Mouse (Mus musculus) lung, postnatal 0 days (tissue): ENCODE measurements around the gene Ifnb1. TPM values are rescaled to one million over a fixed set of nuclear protein-coding genes. Genes with fewer than 3 reads are reported as not detected.
A peak's percentile ranks its signal among the peaks of the same experiment; 100 is the strongest.

Experiments
- ATAC-seq: fragments of 200-750 bp; cut with Nextera tagmentation; 2 replicates; pipeline ENCODE4 v1.8.0; 2017; ENCODE audit warnings: moderate library complexity
- DNase-seq: peaks from one replicate; pipeline ENCODE4 v3.0.0-alpha.2; 2016; ENCODE audit warnings: low spot score
- H3K27ac ChIP-seq: fragments of 300-500 bp; sonication (generic); 2 replicates; pipeline ENCODE4 v1.5.1; 2014; ENCODE audit warnings: antibody characterized with exemption, mild to moderate bottlenecking, low read length, mixed read lengths
- H3K27me3 ChIP-seq: fragments of 300-500 bp; sonication (generic); replicated peaks from 2 replicates; pipeline ENCODE4 v1.6.1; 2014; ENCODE audit warnings: low read length, mixed read lengths; ENCODE audit not compliant: insufficient read depth
- H3K36me3 ChIP-seq: fragments of 300-500 bp; sonication (generic); 2 replicates; pipeline ENCODE4 v1.6.1; 2014; ENCODE audit warnings: low read length, mixed read lengths; ENCODE audit not compliant: insufficient read depth
- H3K4me1 ChIP-seq: fragments of 300-500 bp; sonication (generic); 2 replicates; pipeline ENCODE4 v1.6.1; 2014; ENCODE audit warnings: antibody characterized with exemption, low read depth, low read length, mixed read lengths; ENCODE audit not compliant: insufficient read depth
- H3K4me2 ChIP-seq: fragments of 300-500 bp; sonication (generic); replicated peaks from 2 replicates; pipeline ENCODE4 v1.6.1; 2014; ENCODE audit warnings: low read depth, mild to moderate bottlenecking, low read length, moderate library complexity, mixed read lengths
- H3K4me3 ChIP-seq: fragments of 300-500 bp; sonication (generic); 2 replicates; pipeline ENCODE4 v1.5.1; 2014; ENCODE audit warnings: low read depth, low read length
- H3K9ac ChIP-seq: fragments of 300-500 bp; sonication (generic); replicated peaks from 2 replicates; pipeline ENCODE4 v1.6.1; 2014; ENCODE audit warnings: low read depth, mild to moderate bottlenecking
- H3K9me3 ChIP-seq: fragments of 300-500 bp; sonication (generic); 2 replicates; pipeline ENCODE4 v1.6.1; 2016; ENCODE audit warnings: low read length, mixed read lengths
- CTCF ChIP-seq: IDR thresholded peaks from 2 replicates; pipeline ENCODE4 v1.5.1; 2016; ENCODE audit warnings: antibody characterized with exemption, mild to moderate bottlenecking
- EP300 ChIP-seq: IDR thresholded peaks from 2 replicates; pipeline ENCODE4 v1.6.1; 2016; ENCODE audit warnings: antibody characterized with exemption, mild to moderate bottlenecking, control low read depth
- WGBS: fragments of 180-500 bp; shearing (Covaris S2); extraction: QIAGEN DNeasy Blood & Tissue Kit; methylation state at CpG from one replicate; pipeline ENCODE4 v1.1.7; 2014; 5-methylcytosine and 5-hydroxymethylcytosine counted together
- polyA plus RNA-seq: library from polyadenylated mRNA; unstranded; fragments of >200 nt; fragmentation: Nextera tagmentation; extraction: Ambion mirVana; gene quantifications from 2 replicates; pipeline ENCODE4 v1.2.1, GENCODE M21; 2015

Ifnb1 gene
- polyA plus RNA-seq, 1 experiment from 2014 or later = not detected

- TF ChIP-seq CTCF (no peak; the same call in 1 of the 2 replicates), EP300 (peak; percentile 49)
- DNase-seq (peak; percentile 79), ATAC-seq (peak; percentile 86)
- H3K9me3 ChIP-seq = no peaks in the 10 kb centered on the region
- H3K27ac ChIP-seq = no peak overlapping the region
- H3K36me3 ChIP-seq = no peaks in the 10 kb centered on the region
- H3K4me3 ChIP-seq = no peak overlapping the region
- H3K4me2 ChIP-seq = peak overlapping the region; percentile 41
- WGBS = 5% methylated on average over 4 of the region's 4 CpGs
- no peak overlapping the region for H3K9ac ChIP-seq
- no peaks in the 10 kb centered on the region for H3K27me3 ChIP-seq
- no peaks in the 10 kb centered on the region for H3K4me1 ChIP-seq
Observed at GRCm38 (mm10) chr4:88515711-88516211, 6.8 kb downstream of the Ifnb1 start.

GRCm38 (mm10) chr4:88515250-88515649, 7.3 kb downstream of the Ifnb1 start:
- H3K4me1 ChIP-seq = no peaks in the 10 kb centered on the region
- no peaks in the 10 kb centered on the region for H3K36me3 ChIP-seq
- 28% methylated on average over 2 of the region's 2 CpGs for WGBS
- TF ChIP-seq CTCF (no peak), EP300 (no peak)
- no peaks in the 10 kb centered on the region for H3K9me3 ChIP-seq
- no peak for ATAC-seq
- DNase-seq = peak; percentile 8
- H3K4me3 ChIP-seq = no peak overlapping the region
- peak overlapping the region; percentile 41 for H3K4me2 ChIP-seq
- no peak overlapping the region for H3K9ac ChIP-seq
- H3K27me3 ChIP-seq = no peaks in the 10 kb centered on the region
- no peak overlapping the region for H3K27ac ChIP-seq

DNA sequence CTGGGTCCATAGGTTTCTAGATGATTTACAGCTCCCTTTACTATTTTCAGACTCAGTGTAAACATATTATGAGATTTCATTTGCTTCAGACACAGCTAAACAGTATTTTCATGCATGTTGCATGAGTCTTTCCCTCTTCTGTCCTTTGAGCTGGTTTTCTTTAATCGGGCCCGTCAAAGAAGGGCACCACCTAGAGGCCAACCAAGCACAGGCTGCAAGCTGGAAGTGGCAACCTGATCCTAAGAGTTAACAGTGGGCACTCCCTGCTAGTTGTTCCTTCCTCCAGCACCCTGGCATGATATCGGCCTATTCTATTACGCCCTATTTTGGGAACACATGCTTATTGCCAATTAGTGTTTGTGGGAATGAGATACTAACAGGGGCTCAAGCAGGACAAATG, 8.2 kb downstream of the Ifnb1 start:
- peak; percentile 54 for ATAC-seq
- no peak overlapping the region for H3K27ac ChIP-seq

GRCm38 (mm10) chr4:88513743-88514142, 8.8 kb downstream of the Ifnb1 start:
- Histone ChIP-seq H3K27ac (no peak overlapping the region), H3K9me3 (no peaks in the 10 kb centered on the region), H3K36me3 (no peaks in the 10 kb centered on the region), H3K4me3 (no peak overlapping the region), H3K4me1 (no peaks in the 10 kb centered on the region), H3K4me2 (no peak overlapping the region), H3K9ac (no peak overlapping the region), H3K27me3 (no peaks in the 10 kb centered on the region)
- 82% methylated on average over 4 of the region's 4 CpGs for WGBS
- no peak for DNase-seq
- ATAC-seq = no peak
- TF ChIP-seq EP300 (no peak), CTCF (no peak)

More for the DNA sequence above, 8.2 kb downstream of the Ifnb1 start:
- no peaks in the 10 kb centered on the region for H3K27me3 ChIP-seq
- peak; percentile 65 for DNase-seq
- H3K4me2 ChIP-seq = no peak overlapping the region
- H3K9me3 ChIP-seq = no peaks in the 10 kb centered on the region
- no peaks in the 10 kb centered on the region for H3K4me1 ChIP-seq
- H3K36me3 ChIP-seq = no peaks in the 10 kb centered on the region
- peak; percentile 82 for TF ChIP-seq CTCF
- no peak for TF ChIP-seq EP300
- no peak overlapping the region for H3K9ac ChIP-seq
- H3K4me3 ChIP-seq = no peak overlapping the region
- WGBS = 28% methylated on average over 4 of the region's 4 CpGs

- no peaks in the 10 kb centered on the region for H3K36me3 ChIP-seq
- no peak overlapping the region for H3K9ac ChIP-seq
- H3K4me2 ChIP-seq = no peak overlapping the region
- TF ChIP-seq EP300 = no peak
- no peak for TF ChIP-seq CTCF
- no peak for DNase-seq
- H3K27me3 ChIP-seq = no peaks in the 10 kb centered on the region
- no peak for ATAC-seq
- no peak overlapping the region for H3K27ac ChIP-seq
- no peaks in the 10 kb centered on the region for H3K9me3 ChIP-seq
- H3K4me1 ChIP-seq = no peaks in the 10 kb centered on the region
- WGBS = 69% methylated on average over 4 of the region's 4 CpGs
- H3K4me3 ChIP-seq = no peak overlapping the region
Observed at GRCm38 (mm10) chr4:88503753-88504152, 18.8 kb downstream of the Ifnb1 start.

DNA sequence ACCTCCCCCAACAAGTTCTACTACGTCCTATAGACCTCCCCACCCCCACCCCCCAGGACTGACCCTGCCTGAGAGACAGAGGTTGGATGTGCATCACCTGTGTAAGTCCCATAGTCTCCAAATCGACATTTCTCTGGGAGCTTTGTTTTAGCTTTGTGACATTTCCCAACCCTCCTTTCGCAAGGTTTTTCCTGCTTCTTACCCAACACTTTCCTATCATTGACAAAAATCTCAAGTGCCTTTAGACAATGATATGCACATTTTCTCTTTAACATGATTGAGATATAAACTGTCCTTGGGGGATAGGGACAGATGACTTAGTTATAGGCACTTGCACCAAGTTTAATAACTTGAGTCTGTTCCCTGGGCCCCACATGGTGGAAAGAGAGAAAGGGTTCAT, 21.3 kb downstream of the Ifnb1 start:
- ATAC-seq (no peak), DNase-seq (no peak)
- TF ChIP-seq CTCF = no peak
- TF ChIP-seq EP300 = no peak
- Histone ChIP-seq H3K4me1 (no peaks in the 10 kb centered on the region), H3K27me3 (no peaks in the 10 kb centered on the region), H3K9me3 (no peaks in the 10 kb centered on the region), H3K9ac (no peak overlapping the region), H3K4me3 (no peak overlapping the region), H3K36me3 (no peaks in the 10 kb centered on the region), H3K4me2 (no peak overlapping the region), H3K27ac (no peak overlapping the region)
- 72% methylated on average over 3 of the region's 3 CpGs for WGBS
